Mouse (Mus musculus): Measurements from ENCODE around the gene Rnaseh2a.

Rnaseh2a gene

GRCm38 (mm10) chr8:84969241-84970134 lies at the start of gene Rnaseh2a, which contains the start of the genes Gm49661 and Prdx2:
Gene Rnaseh2a, minus strand, starts transcription at chr8:84969767.
Gene Gm49661, minus strand, starts transcription at chr8:84969433.
Gene Prdx2, plus strand, starts transcription at chr8:84969587.
- peak; percentile 89 for DNase-seq

GRCm38 (mm10) chr8:85017209-85017608 lies 47.6 kb upstream of the Rnaseh2a start:
- no peak for DNase-seq

- DNase-seq, result no peak
These were observed 47.2 kb upstream of the Rnaseh2a start for GRCm38 (mm10) chr8:85016724-85017123.

GRCm38 (mm10) chr8:85014431-85014830 lies 44.9 kb upstream of the Rnaseh2a start, which contains the start of gene Best2:
Gene Best2, minus strand, starts transcription at chr8:85014531.
- DNase-seq, result no peak

GRCm38 (mm10) chr8:85013230-85013840 lies 43.8 kb upstream of the Rnaseh2a start:
- peak; percentile 80 for DNase-seq

GRCm38 (mm10) chr8:85011242-85011641 lies 41.7 kb upstream of the Rnaseh2a start:
- no peak for DNase-seq

- no peak for DNase-seq
These were observed 38.1 kb upstream of the Rnaseh2a start for GRCm38 (mm10) chr8:85007686-85008085.

GRCm38 (mm10) chr8:84997649-84998295 lies 28.2 kb upstream of the Rnaseh2a start:
- peak; percentile 89 for DNase-seq

- no peak for DNase-seq
These were observed 27.4 kb upstream of the Rnaseh2a start for GRCm38 (mm10) chr8:84996978-84997377.

- DNase-seq, result no peak
These were observed 26.1 kb upstream of the Rnaseh2a start for GRCm38 (mm10) chr8:84995680-84996079.

GRCm38 (mm10) chr8:84994375-84994774 lies 24.8 kb upstream of the Rnaseh2a start:
- DNase-seq, result no peak

- DNase-seq, result peak; percentile 93
These were observed 21.3 kb upstream of the Rnaseh2a start for GRCm38 (mm10) chr8:84990836-84991235.

- DNase-seq, result peak; percentile 99
These were observed 20.8 kb upstream of the Rnaseh2a start, which contains the start of gene Hook2 for GRCm38 (mm10) chr8:84990349-84990748. Gene Hook2, plus strand, starts transcription at chr8:84990603.

GRCm38 (mm10) chr8:84989810-84990209 lies 20.2 kb upstream of the Rnaseh2a start:
- DNase-seq, result peak; percentile 95

- DNase-seq, result peak; percentile 91
These were observed 19.8 kb upstream of the Rnaseh2a start for GRCm38 (mm10) chr8:84989311-84989731.

- no peak for DNase-seq
These were observed 18.3 kb upstream of the Rnaseh2a start for GRCm38 (mm10) chr8:84987903-84988302.

- DNase-seq, result no peak
These were observed 17.8 kb upstream of the Rnaseh2a start for GRCm38 (mm10) chr8:84987388-84987787.

- no peak for DNase-seq
These were observed 16.9 kb upstream of the Rnaseh2a start for GRCm38 (mm10) chr8:84986379-84986945.

- peak; percentile 95 for DNase-seq
These were observed 16.3 kb upstream of the Rnaseh2a start for GRCm38 (mm10) chr8:84985684-84986378.

- no peak for DNase-seq
These were observed 15.6 kb upstream of the Rnaseh2a start for GRCm38 (mm10) chr8:84985049-84985683.

GRCm38 (mm10) chr8:84984294-84985048 lies 14.9 kb upstream of the Rnaseh2a start:
- peak; percentile 81 for DNase-seq

Measured in kidney, postnatal 14 days (tissue).